Mouse (Mus musculus) heart, adult 9 months (tissue): Measurements from ENCODE around the gene Tcta.
"Not testable (repeated sequence)": the region's sequence is repeated elsewhere in the genome, so short reads cannot be mapped to it uniquely, and the experiment has no call there.

Experiments used
- DNase-seq, 2 experiments: peaks; one replicate each; pipeline ENCODE4 v3.0.0; 2022; ENCODE audit warnings: low spot score in 2 of 2

The Tcta gene

DNA sequence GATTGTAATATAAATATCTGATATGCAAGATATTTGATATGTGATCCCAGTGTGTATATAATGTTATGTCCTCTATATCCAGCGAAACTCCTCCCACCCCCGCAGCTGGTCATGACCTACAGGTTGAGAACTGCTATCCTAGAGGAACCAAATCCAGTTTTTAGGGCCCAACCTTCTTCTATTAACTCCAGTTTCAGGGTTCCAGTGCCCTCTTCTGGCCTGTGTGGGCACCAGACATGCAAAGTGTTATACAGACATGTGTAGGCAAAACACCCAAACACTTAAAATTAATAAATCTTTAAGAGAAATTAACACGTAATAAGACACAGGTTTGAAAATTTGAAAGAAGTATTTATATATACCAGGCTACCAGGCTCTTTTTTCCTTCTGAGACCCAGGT, 11.6 kb upstream of the Tcta start:
- no peak for DNase-seq

DNA sequence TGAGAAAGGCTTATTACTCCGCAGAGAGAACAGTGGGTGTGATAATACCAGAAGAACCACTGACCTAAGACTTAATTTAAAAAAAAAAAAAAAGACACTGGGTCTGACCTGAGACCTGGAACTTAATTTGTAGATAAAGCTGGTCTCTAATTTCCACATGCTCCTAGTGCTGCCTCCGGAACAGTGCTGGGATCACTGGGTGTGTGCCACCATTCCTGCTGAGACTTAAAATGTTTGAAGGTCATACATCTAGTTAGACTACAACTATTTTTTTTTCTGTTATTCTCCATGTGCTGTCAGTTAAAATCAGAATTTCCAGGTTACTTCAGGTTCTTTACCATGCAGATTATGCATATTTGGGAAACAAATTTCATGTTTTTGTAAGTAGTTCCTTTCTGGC, 2.2 kb upstream of the Tcta start:
- DNase-seq, result no peak

DNA sequence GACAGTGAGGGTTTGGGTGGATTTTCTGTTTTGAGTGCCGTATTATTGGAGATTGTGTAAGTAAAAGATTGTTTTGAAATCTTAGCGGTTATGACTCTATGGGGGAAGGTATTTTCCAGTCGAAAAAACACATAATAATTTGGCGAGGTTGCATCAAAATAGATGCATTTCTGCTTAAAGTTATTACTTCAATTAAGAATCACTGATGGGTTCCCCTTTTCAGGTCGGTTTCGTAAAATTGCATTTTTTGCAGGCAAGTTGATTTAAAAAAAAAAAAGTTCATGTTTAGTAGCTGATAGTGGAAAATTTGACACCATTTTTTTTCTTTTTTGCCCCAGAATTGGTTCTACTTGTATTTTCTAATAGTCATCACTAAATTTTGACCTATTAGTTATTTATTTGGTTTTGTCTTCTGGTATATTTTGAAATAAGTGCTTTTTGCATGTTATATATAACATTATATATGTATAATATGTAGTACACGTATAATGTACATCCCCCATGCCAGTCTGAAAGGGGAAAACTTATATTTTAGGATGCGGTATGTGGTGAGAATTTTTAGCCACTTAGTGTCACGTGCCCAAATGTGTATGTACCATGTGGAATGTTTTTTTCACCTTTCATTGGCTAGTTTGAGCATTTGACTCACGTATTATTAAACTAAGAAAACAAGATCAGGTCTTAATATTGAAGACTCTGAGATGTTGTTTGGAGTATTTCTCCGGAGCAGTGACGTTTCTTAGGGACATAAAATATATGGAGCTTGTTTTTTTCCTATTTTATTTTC, 1.3 kb upstream of the Tcta start:
- DNase-seq, result no peak

DNA sequence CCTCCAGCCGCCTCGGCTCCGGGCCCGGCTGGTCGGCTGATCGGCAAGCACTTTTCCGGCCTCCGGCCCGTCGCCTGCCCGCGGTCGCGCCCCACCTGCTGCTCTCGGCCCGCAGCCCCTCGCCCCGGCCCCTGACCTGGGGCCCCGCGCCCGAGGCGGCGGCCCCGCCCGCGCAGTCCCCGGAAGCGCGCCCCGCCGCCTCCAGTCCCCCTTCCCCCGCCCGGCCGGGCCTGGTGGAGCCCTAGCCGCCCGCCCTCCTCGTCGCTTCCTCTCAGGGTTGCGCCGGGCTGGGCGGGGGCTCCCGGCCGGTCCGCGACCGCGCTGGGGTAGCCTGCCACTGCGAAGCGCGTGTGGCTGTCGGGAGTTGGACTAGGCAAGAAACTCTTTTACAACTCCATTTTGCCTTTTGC, 616 bp upstream of the Tcta start:
- peak; percentile 77 to 78 for DNase-seq

DNA sequence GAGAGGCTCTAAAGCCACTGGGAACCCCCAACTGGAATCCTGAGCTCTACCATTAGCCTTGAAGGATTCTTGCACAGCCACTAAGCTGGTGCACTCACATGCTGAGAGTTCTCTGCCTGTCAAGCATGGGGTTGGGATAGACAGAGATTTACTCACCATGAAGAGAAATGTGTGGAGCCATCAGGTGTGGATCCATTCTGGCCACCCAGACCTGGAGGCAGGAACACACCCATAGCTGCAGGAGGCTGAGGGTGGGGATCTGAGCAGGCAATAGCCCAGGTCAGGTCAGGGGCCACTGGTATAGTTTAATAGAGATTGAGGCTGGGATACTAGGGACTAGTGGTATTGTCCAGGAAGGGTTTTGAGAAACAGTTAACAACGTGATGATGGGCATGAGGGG, 790 bp downstream of the Tcta start:
- peak in 1 of 2 experiments; percentile 21 for DNase-seq

DNA sequence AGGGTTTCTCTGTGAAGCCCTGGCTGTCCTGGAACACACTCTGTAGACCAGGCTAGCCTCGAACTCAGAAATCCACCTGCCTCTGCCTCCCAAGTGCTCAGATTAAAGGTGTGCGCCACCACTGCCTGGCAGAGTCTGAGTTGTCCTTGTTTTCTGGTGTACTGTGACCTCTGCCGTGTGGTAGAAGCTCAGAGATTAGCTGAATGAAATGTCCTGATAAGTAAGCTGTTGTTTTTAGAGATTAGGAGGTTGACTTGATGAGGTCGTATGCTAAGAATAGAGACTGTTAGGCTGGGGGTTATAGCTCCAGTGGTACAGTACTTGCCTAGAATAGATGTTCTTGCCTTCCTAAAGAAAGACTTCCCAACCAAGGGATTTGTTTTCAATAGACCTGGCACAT, 1.2 kb downstream of the Tcta start:
- peak; percentile 23 to 31 for DNase-seq

DNA sequence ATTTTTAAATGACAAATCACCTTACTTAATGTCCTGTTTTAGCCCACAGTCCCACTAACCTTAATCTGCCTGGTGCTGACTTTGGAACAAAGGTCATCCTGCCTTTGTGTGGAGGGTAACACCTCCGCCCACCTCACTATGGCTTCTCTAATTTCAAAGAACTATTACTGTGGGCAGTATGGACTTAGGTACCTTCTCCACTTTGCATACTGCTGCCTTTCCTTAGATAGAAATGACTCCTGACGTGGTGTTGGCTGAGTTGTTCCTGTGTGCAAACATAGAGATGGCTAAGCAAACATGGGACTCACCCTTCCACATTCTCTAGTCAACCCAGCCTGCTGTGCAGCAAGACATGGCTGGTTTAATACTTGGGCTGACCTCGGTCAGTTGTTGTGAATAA, 4.1 kb downstream of the Tcta start:
- no peak for DNase-seq

DNA sequence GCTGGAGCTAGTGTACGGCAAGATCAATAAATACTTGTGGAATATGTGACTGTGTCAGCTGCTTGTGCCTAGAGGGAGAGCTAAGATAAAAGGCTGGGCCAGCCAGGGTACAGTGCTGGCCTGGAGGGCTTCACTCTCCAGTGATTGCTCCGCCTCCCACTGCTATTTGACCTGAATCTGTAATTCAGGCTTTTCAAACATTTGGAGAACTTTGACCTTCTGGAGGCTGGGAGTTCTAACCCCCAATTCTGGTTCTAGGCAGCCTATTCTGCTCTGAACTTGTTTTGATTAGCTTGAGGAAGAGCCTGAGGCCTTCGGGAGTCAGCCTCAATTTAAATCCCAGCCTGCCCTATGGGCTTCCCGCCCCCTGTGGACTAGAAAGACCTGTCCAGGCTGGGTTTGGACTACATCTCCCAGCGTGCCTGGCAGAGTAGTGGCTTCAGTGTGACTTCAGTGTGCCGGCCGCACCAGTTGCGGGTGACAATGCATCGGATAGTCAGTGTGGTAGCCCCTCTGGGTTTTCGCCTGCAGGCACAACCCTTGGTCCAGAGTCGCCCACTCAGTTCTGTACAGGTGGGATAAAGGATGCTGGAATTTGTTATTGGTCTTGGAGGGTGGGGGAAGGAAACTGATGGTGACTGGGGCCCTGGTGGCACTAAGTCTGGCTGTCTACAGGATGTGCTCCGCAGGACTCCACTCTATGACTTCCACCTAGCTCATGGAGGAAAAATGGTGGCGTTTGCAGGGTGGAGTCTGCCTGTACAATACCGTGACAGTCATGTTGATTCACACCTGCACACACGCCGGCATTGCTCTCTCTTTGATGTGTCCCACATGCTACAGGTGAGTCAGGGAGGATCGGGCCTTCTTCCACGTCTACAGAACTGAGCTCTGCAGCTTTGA, 9.3 kb downstream of the Tcta start, which contains the start of gene Amt:
Gene Amt, plus strand, starts transcription at position 401 of the 903 bp plus-strand sequence.
- DNase-seq, result no peak

DNA sequence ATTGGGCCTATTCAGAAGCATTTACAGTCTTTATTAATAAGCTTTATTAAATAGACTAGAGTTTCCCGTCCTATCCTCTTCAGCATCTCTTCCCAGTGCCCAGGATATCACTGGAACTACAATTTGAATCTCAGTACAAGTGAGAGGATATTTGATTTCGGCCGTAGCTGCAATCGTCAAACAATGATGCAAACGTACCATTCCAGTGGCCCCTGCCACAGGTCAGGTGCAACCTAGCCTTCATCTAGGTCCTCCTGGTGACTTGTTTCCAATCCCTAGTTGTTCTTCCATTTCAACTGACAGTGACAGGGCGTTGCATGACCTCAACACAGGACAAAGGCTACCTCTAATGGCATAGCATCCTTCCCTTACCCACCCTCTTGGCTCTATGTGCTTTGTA, 15.2 kb downstream of the Tcta start:
- no peak for DNase-seq

DNA sequence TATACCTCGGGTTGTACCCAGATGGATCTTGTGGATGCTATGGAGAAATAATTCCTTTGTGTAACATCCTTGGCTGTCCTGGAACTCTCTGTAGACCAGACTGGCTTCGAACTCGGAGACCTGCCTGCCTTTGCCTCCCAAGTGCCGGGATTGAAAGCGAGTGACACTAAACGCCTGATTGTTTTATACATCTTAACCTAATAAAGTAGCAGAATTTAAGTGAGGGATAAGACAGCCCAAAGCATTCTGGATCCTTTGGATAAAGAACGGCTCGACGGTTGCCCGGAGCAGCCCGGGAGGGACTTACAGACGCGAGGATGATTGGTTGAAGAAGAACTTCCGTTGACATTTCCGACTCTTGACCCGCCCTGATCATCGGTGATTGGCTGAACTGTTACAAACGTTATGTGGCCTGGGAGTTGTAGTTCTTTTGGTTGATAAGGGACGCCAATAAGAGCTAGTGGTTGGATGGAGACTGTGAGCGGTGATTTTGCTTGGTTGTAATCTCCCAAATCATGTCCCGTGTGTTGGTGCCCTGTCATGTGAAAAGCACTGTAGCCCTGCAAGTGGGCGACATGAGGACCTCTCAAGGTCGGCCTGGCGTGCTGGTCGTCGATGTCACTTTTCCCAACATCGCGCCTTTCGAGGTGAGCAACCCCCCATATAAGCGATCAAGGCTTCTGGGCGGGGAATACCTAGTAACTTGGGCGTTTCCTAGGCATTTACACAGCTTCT, 15.8 kb downstream of the Tcta start, which contains the start of gene Nicn1:
Gene Nicn1, plus strand, starts transcription at position 414 of the 735 bp plus-strand sequence.
- DNase-seq, result peak; percentile 96 to 97

DNA sequence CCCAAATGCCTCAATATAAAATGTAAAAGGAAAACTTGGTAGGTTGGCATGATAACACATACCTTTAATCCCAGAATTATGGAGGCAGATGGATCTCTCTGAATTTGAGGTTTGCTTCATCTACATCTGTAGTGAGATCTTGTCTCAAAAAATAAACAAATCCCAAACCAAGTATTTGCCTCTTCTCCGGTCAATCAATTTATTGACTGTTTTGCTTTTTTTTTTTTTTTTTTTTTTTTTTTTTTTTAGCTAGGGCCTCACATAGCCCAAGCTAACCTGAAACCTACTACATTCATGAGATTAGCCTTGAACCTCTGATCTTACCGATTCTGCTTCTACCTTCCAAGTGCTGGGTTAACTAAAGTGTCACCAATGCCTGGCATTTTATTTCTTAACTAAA, 16.6 kb downstream of the Tcta start:
- DNase-seq, result no peak

DNA sequence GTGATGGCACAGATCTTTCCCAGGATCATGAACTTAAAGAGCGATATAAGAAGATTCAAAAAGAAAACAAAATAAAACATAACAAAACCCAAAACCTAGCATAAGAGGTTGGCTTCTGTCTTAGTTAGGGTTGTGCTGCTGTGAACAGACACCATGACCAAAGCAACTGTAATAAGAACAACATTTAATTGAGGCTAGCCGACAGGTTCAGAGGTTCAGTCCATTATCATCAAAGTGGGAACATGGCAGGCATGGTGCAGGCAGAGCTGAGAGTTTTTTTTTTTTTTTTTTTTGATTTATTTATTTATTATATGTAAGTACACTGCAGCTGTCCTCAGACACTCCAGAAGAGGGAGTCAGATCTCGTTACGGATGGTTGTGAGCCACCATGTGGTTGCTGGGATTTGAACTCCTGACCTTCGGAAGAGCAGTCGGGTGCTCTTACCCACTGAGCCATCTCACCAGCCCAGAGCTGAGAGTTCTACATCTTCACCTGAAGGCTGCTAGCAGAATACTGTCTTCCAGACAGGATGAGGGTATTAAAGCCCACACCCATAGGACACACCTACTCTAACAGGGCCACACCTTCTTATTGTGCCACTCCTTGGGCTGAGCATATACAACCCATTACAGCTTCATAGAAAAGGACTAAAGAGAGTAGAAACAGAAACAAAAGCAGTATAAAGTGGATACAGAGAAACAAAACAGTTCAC, 18.3 kb downstream of the Tcta start:
- not testable (repeated sequence) for DNase-seq

DNA sequence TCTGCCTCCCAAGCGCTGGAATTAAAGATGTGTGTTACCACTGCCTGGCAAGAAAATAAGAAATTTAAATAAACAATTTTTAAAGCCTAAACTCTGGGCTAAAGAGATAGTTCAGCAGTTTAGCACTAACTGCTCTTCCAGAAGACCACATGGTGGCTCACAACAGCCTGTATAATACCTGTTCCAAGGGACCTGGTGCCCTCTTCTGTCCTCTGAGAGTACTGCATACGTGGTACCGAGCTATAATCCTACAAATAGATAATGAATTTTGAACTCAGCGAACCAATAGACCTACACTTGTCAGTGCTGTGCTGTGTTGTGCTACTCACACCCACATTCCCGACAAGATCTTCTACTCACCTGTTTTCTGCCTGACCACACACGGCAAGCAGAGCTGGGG, 21.6 kb downstream of the Tcta start:
- DNase-seq, result peak; percentile 32 to 72

GRCm38 (mm10) chr9:108280071-108280828, 25.7 kb downstream of the Tcta start:
- DNase-seq, result peak; percentile 95

DNA sequence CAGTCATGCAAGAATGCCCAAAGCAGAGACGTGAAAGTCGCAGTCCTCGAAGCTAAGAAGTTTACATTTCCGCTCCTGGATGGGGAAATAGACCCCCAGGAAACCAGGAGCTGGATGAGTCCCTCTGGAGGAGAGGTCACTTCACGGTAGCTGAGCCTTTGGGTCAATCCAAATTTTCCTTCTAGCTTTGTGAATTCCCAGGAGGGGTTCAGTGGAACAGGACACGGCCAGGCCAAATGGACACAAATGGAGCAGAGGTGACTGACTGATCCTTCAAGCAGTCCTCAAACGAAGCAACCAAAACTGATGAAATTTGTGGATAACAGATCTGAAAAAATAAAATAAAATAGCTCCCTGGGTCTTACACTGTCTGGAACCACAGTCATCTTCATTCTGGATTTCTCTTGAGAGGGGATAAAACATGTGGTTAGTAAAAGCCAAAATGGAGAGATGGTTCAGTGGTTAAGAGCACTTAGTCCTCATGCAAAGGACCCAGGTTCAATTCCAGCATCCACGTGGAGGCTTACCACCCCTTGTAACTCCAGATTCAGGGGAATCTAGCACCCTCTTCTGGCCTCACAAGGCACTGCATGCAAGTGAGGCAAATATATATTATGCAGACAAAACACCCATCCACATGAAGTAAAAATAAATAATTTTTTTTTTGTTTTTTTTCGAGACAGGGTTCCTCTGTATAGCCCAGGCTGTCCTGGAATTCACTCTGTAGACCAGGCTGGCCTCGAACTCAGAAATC, 27.1 kb downstream of the Tcta start:
- DNase-seq, result peak in 1 of 2 experiments; percentile 21

DNA sequence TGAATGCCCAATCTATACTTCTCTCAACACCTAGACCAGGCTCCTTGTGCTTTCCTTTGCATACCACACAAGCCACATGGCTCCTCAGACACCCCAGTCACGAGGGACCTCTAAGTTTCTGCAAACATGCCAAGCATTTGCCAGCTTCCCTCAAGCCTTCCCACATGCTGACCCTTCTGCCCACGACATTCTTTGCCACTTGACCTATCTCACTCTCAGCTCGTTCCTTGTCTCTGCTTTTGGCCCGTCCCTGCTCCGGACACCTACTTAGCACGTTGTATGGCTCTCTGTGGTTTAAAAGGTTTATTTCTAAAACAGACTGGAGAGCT, 30.7 kb downstream of the Tcta start:
- DNase-seq, result no peak

DNA sequence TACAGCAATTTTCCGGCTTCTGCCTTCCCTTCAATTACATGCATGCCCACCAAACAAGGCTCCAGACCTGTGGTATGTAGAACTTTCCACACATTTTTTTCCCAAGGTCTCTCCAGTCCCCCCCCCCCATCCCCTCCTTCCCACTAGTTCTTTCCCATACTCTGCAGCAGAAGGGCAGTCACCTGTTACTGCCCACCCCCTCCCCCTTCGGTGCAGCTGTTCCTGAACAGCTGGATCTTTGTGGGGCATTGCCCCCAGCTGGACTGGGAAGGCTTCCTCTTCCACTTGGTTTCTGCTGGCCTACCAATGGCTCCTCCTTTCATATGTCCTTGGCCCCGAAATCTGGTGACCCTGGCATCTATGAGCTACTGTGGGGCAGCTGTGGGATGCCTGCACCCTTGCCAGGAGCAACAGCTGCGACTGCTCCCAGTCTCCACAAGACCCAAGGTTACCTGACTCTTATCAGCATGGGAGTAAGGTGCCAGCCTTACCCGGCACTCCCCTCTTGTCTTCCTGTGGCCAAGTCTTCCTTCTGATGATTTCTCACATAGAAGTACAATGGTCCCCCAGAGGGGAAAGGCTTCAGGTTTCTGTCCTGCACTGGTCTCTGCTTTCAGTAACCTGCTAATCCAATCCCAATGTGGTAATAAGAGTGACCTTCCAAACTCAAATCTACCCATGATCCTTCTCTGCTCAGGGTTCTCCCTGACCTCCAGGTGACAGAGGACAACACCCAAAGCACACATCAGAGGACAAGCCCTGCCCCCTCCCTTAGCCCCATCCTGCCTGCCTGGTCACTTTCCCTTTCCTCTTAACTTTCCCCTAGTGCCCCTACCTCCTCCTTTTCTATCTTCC, 31.3 kb downstream of the Tcta start:
- no peak for DNase-seq

GRCm38 (mm10) chr9:108273485-108273884, 32.5 kb downstream of the Tcta start:
- DNase-seq, result no peak

DNA sequence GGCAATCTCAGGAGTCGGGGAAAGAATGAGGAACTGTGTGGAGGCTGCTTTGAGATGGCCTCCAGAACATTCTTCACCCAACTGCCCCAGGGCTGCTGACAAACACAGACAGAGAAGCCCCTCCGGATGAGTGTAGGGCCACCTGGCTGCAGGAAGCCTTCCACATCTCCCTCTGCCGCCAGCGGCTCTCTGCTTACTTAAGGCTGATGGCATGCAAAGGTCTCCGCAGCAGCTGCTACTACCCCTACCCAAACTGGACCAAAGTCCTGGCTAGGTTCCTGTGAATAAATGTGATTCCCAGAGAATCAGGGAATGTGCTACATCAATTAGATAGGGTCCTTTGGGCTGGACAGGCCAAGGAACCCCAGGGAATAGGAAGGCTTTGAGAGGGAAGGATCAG, 33.3 kb downstream of the Tcta start:
- no peak for DNase-seq
